Mouse (Mus musculus) MEL (cell line): Measurements from ENCODE around the gene Metrnl. TPM values are rescaled to one million over a fixed set of nuclear protein-coding genes. Genes with fewer than 3 reads are reported as not detected.

Source experiments
- DNase-seq: peaks from one replicate; pipeline ENCODE4 v3.0.0; 2011; ENCODE audit warnings: low read depth, low spot score
- H3K27ac ChIP-seq: 2 replicates; pipeline ENCODE4 v1.5.1; 2012; ENCODE audit warnings: low read depth, mild to moderate bottlenecking, control low read depth, low read length, moderate library complexity; ENCODE audit not compliant: control insufficient read depth
- H3K27me3 ChIP-seq, 2 experiments: fragments of 150-350 bp in 1 of 2; sonication (generic) in 1 of 2; 2 replicates each; pipeline ENCODE4 v1.6.1; 2012; ENCODE audit warnings: low read length in 2 of 2, mild to moderate bottlenecking in 2 of 2, improper control_type of control experiment in 1 of 2, moderate library complexity in 1 of 2; ENCODE audit not compliant: insufficient read depth in 2 of 2, control insufficient read depth in 1 of 2
- H3K36me3 ChIP-seq, 2 experiments: 2 replicates each; pipeline ENCODE4 v1.6.1; 2012 to 2014; ENCODE audit warnings: low read length in 2 of 2, improper control_type of control experiment in 1 of 2, inconsistent platforms in 1 of 2, mild to moderate bottlenecking in 1 of 2; ENCODE audit not compliant: insufficient read depth in 2 of 2, control insufficient read depth in 1 of 2
- H3K4me1 ChIP-seq, 2 experiments: fragments of 150-350 bp in 1 of 2; sonication (generic) in 1 of 2; 2 replicates each; pipeline ENCODE4 v1.6.1; 2012; ENCODE audit warnings: low read length in 2 of 2, improper control_type of control experiment in 1 of 2, mild to moderate bottlenecking in 1 of 2; ENCODE audit not compliant: insufficient read depth in 2 of 2, control insufficient read depth in 1 of 2
- H3K4me3 ChIP-seq, 2 experiments: fragments of 150-350 bp in 1 of 2; sonication (generic) in 1 of 2; 2 replicates each; pipeline ENCODE4 v1.5.1; 2012; ENCODE audit warnings: low read depth in 2 of 2, low read length in 2 of 2, mild to moderate bottlenecking in 2 of 2, moderate library complexity in 2 of 2, control low read depth in 1 of 2, improper control_type of control experiment in 1 of 2; ENCODE audit not compliant: control insufficient read depth in 1 of 2, insufficient read depth in 1 of 2
- H3K79me2 ChIP-seq: 2 replicates; pipeline ENCODE4 v1.6.1; 2012; ENCODE audit warnings: mild to moderate bottlenecking, low read length, moderate library complexity; ENCODE audit not compliant: control insufficient read depth, poor library complexity, insufficient read depth
- H3K9ac ChIP-seq: 2 replicates; pipeline ENCODE4 v1.6.1; 2012; ENCODE audit warnings: low read depth, mild to moderate bottlenecking, control low read depth, low read length, moderate library complexity; ENCODE audit not compliant: control insufficient read depth, poor library complexity, severe bottlenecking
- H3K9me3 ChIP-seq: fragments of 150-350 bp; sonication (generic); replicated peaks from 2 replicates; pipeline ENCODE4 v1.6.1; 2012; ENCODE audit warnings: mild to moderate bottlenecking, low read length, improper control_type of control experiment, moderate library complexity; ENCODE audit not compliant: insufficient read depth
- EP300 ChIP-seq, 2 experiments: IDR thresholded peaks; 2 replicates each; pipeline ENCODE4 v1.6.1; 2011; ENCODE audit warnings: improper control_type of control experiment in 2 of 2, low read length in 2 of 2, low read depth in 1 of 2, mild to moderate bottlenecking in 1 of 2
- ETS1 ChIP-seq: IDR thresholded peaks from 2 replicates; pipeline ENCODE4 v1.6.1; 2012; ENCODE audit warnings: low read depth, mild to moderate bottlenecking, inconsistent platforms, low read length, improper control_type of control experiment, moderate library complexity
- GATA1 ChIP-seq: IDR thresholded peaks from 2 replicates; pipeline ENCODE4 v1.6.1; 2011; ENCODE audit warnings: low read depth, low read length, improper control_type of control experiment
- HCFC1 ChIP-seq: IDR thresholded peaks from 2 replicates; pipeline ENCODE4 v1.6.1; 2012; ENCODE audit warnings: low read depth, mild to moderate bottlenecking, inconsistent platforms, low read length, improper control_type of control experiment, moderate library complexity
- MAX ChIP-seq: IDR thresholded peaks from 2 replicates; pipeline ENCODE4 v1.6.1; 2011; ENCODE audit warnings: low read length, improper control_type of control experiment
- MXI1 ChIP-seq: IDR thresholded peaks from 2 replicates; pipeline ENCODE4 v1.6.1; 2011; ENCODE audit warnings: mild to moderate bottlenecking, low read depth, low read length, improper control_type of control experiment
- RAD21 ChIP-seq: IDR thresholded peaks from 2 replicates; pipeline ENCODE4 v1.6.1; 2011; ENCODE audit warnings: mild to moderate bottlenecking, low read depth, low read length, improper control_type of control experiment
- RCOR1 ChIP-seq: IDR thresholded peaks from 2 replicates; pipeline ENCODE4 v1.6.1; 2012; ENCODE audit warnings: low read depth, mild to moderate bottlenecking, inconsistent platforms, low read length, improper control_type of control experiment
- SIN3A ChIP-seq: IDR thresholded peaks from 2 replicates; pipeline ENCODE4 v1.6.1; 2012; ENCODE audit warnings: low read length, improper control_type of control experiment, inconsistent platforms
- TCF12 ChIP-seq: IDR thresholded peaks from 2 replicates; pipeline ENCODE4 v1.6.1; 2014; ENCODE audit warnings: low read depth, mild to moderate bottlenecking, inconsistent platforms, low read length, improper control_type of control experiment, moderate library complexity
- USF1 ChIP-seq: IDR thresholded peaks from 2 replicates; pipeline ENCODE4 v1.6.1; 2014; ENCODE audit warnings: low read depth, mild to moderate bottlenecking, inconsistent platforms, low read length, improper control_type of control experiment, moderate library complexity
- ZKSCAN1 ChIP-seq: IDR thresholded peaks from 2 replicates; pipeline ENCODE4 v1.6.1; 2012; ENCODE audit warnings: low read depth, mild to moderate bottlenecking, inconsistent platforms, low read length, improper control_type of control experiment, moderate library complexity
- ZNF384 ChIP-seq: IDR thresholded peaks from 2 replicates; pipeline ENCODE4 v1.6.1; 2012; ENCODE audit warnings: low read depth, mild to moderate bottlenecking, inconsistent platforms, low read length, improper control_type of control experiment
- polyA plus RNA-seq, 2 experiments: library from polyadenylated mRNA; stranded (reverse) in 1 of 2; unstranded in 1 of 2; fragments of >175 nt in 1 of 2; fragments of >200 nt in 1 of 2; gene quantifications; 2 replicates each; pipeline versions ENCODE4 v1.2.1 to v1.2.4; 2012; ENCODE audit warnings: low replicate concordance in 2 of 2, low read depth in 1 of 2; ENCODE audit not compliant: insufficient read length in 2 of 2, insufficient read depth in 1 of 2, missing spikeins in 1 of 2
- total RNA-seq: library from RNA; depleted of rRNA; stranded (reverse); fragments of 300-350 nt; gene quantifications from 2 replicates; pipeline ENCODE4 v1.2.3, GENCODE M21; 2012; rRNA removed

Metrnl gene
- total and polyA plus RNA-seq, 3 experiments: 2.7 to 2.9 TPM; not detected in 1

GRCm38 (mm10) chr11:121748003-121748684 lies 46.8 kb downstream of the Metrnl start:
- DNase-seq: peak; percentile 75
- H3K4me1 ChIP-seq: peaks cover 16 to 26% of the 10 kb centered on the region in 2 experiments
- H3K36me3 ChIP-seq: peaks cover 0 to 29% of the 10 kb centered on the region in 2 experiments; a peak in 2 of 4 replicates
- no peak for TF ChIP-seq ZNF384
- peak; percentile 55 to 84 for TF ChIP-seq EP300 (IDR thresholded peaks at IDR 0.05; ENCODE audit: low read depth in 1 of 2, low read length in 2 of 2)
- TF ChIP-seq USF1: no peak
- 0 out of 2 replicates have a peak, but pooled peaks have one; percentile 9 for TF ChIP-seq MAX
- no peak for TF ChIP-seq ZKSCAN1
- peak; percentile 58 for TF ChIP-seq RCOR1
- peak; percentile 88 for TF ChIP-seq GATA1
- TF ChIP-seq HCFC1: peak; percentile 32; the same call in 1 of the 2 replicates
- peak; percentile 66 for TF ChIP-seq MXI1
- no peak for TF ChIP-seq RAD21
- peak; percentile 38; the same call in 1 of the 2 replicates for TF ChIP-seq TCF12
- peak; percentile 55; the same call in 1 of the 2 replicates for TF ChIP-seq SIN3A
- TF ChIP-seq ETS1: peak; percentile 46; the same call in 1 of the 2 replicates
- no peak overlapping the region for H3K9ac ChIP-seq
- H3K27me3 ChIP-seq: no peaks in the 10 kb centered on the region
- no peaks in the 10 kb centered on the region for H3K9me3 ChIP-seq
- 0 out of 2 replicates have a peak overlapping the region, but pooled peaks have one; percentile 13 for H3K27ac ChIP-seq
- H3K79me2 ChIP-seq: no peaks in the 10 kb centered on the region
- no peak overlapping the region for H3K4me3 ChIP-seq

Other genes starting within 250 kb of the Metrnl start
- gene Tbcd, start 249.6 kb upstream of the Metrnl start, total RNA-seq: 65.3 and 72.3 TPM in 2 replicates
- gene Tbcd, start 249.6 kb upstream of the Metrnl start, polyA plus RNA-seq: 10 to 100 TPM in 1 of 2 experiments, not detected in 1; 50.0 TPM
- 0.08 TPM in 1 of 2 replicates, not detected in the other for gene Zfp750, start 182.2 kb upstream of the Metrnl start, total RNA-seq
- gene Zfp750, start 182.2 kb upstream of the Metrnl start, polyA plus RNA-seq: under 1 TPM in 1 of 2 experiments, not detected in 1; 0.06 TPM
- gene B3gntl1, start 28.4 kb upstream of the Metrnl start, total RNA-seq: 3.6 and 4.7 TPM in 2 replicates
- gene B3gntl1, start 28.4 kb upstream of the Metrnl start, polyA plus RNA-seq: 1 to 10 TPM in 1 of 2 experiments, not detected in 1; 5.6 TPM
- gene Ptchd3, start 128.7 kb downstream of the Metrnl start, total RNA-seq: not detected in 2 replicates
- gene Ptchd3, start 128.7 kb downstream of the Metrnl start, polyA plus RNA-seq: not detected